8 mouse cellular contexts compared by ENCODE assay signal in genomic region chr4:135297931-135298546, GRCm38 (mm10). TPM values are rescaled to one million over a fixed set of nuclear protein-coding genes. Genes with fewer than 3 reads are reported as not detected.
DNase-seq lines count a peak whose midpoint lies in the region; ATAC-seq lines count a peak whose summit lies in the region.

No protein-coding gene starts in this region.

- H3K36me3 ChIP-seq in embryonic facial prominence, embryonic 14.5 days (ENCODE audit: control insufficient read depth, insufficient read depth, low read length): no peaks in the 10 kb centered on the region
- H3K36me3 ChIP-seq in neural tube, embryonic 14.5 days (ENCODE audit: control insufficient read depth, insufficient read depth, low read length): no peaks in the 10 kb centered on the region

- 0 out of 2 replicates have a peak overlapping the region, but pooled peaks have one; percentile 18 for H3K4me2 ChIP-seq in embryonic facial prominence, embryonic 14.5 days (ENCODE audit: low read depth, low read length)
- no peak overlapping the region for H3K4me2 ChIP-seq in neural tube, embryonic 14.5 days (ENCODE audit: low read depth, low read length)

- peak overlapping the region; percentile 37 for H3K9ac ChIP-seq in embryonic facial prominence, embryonic 14.5 days (ENCODE audit: low read depth, low read length)
- H3K9ac ChIP-seq in neural tube, embryonic 14.5 days (replicated peaks; ENCODE audit: low read depth, low read length): no peak overlapping the region

- intact Hi-C loops in left cerebral cortex, postnatal 36 days (cut with DNase I): no loop called here

- ATAC-seq in embryonic facial prominence, embryonic 14.5 days (ENCODE audit: low read depth): peak; percentile 85
- ATAC-seq in neural tube, embryonic 14.5 days (ENCODE audit: low read depth): peak; percentile 76

- peaks cover 9% of the 10 kb centered on the region for H3K4me1 ChIP-seq in embryonic facial prominence, embryonic 14.5 days (ENCODE audit: control insufficient read depth, insufficient read depth, low read length)
- no peaks in the 10 kb centered on the region for H3K4me1 ChIP-seq in neural tube, embryonic 14.5 days (ENCODE audit: control insufficient read depth, insufficient read depth, low read length)

- H3K27ac ChIP-seq in embryonic facial prominence, embryonic 14.5 days (replicated peaks; ENCODE audit: low read depth, low read length): peak overlapping the region; percentile 72
- 0 out of 2 replicates have a peak overlapping the region, but pooled peaks have one; percentile 2 for H3K27ac ChIP-seq in neural tube, embryonic 14.5 days (ENCODE audit: low read depth, low read length)

- 59% methylated on average over 8 of the region's 15 CpGs for WGBS in embryonic facial prominence, embryonic 14.5 days
- WGBS in neural tube, embryonic 14.5 days: 62% methylated on average over 15 of the region's 15 CpGs

- no peaks in the 10 kb centered on the region for H3K27me3 ChIP-seq in embryonic facial prominence, embryonic 14.5 days (replicated peaks; ENCODE audit: control insufficient read depth, insufficient read depth, low read length)
- no peaks in the 10 kb centered on the region for H3K27me3 ChIP-seq in neural tube, embryonic 14.5 days (ENCODE audit: control insufficient read depth, insufficient read depth, low read length)

- H3K9me3 ChIP-seq in embryonic facial prominence, embryonic 14.5 days (ENCODE audit: control insufficient read depth, low read length): no peaks in the 10 kb centered on the region
- no peaks in the 10 kb centered on the region for H3K9me3 ChIP-seq in neural tube, embryonic 14.5 days (ENCODE audit: control insufficient read depth, low read length)

- DNase-seq in ovary, postnatal 36 days (ENCODE audit: low spot score): peak; percentile 25
- DNase-seq in ovary, adult 18-20 months (ENCODE audit: low spot score): no peak
- DNase-seq in embryonic facial prominence, embryonic 14.5 days (ENCODE audit: low spot score): peak; percentile 76
- DNase-seq in heart, postnatal 4 days: peak; percentile 58
- DNase-seq in left cerebral cortex, postnatal 36 days (ENCODE audit: low spot score in 2 of 2): peak; percentile 54 to 58
- DNase-seq in spleen, adult 18-20 months: no peak
- DNase-seq in spleen, postnatal 10 days (ENCODE audit: low spot score in 2 of 2): no peak

- no peak overlapping the region for H3K4me3 ChIP-seq in embryonic facial prominence, embryonic 14.5 days (ENCODE audit: low read depth, low read length)
- no peak overlapping the region for H3K4me3 ChIP-seq in neural tube, embryonic 14.5 days (ENCODE audit: low read depth, low read length)

RNA-seq across cellular contexts. Expression of gene Clic4, which starts 25.4 kb away (rescaled TPM):
- polyA plus RNA-seq in embryonic facial prominence, embryonic 14.5 days (2014; fragmentation: Nextera tagmentation; extraction: Ambion mirVana): 97.5 and 100 TPM in 2 replicates
- 100 to 1,000 TPM; 313 to 318 TPM for total RNA-seq in heart, postnatal 4 days (2021)
- 10 to 100 TPM; 33.8 to 36.2 TPM for total RNA-seq in left cerebral cortex, postnatal 36 days (2021)
- 27.5 and 48.5 TPM in 2 replicates for polyA plus RNA-seq in neural tube, embryonic 14.5 days (2014; fragmentation: Nextera tagmentation; extraction: Ambion mirVana)

RNA-seq across cellular contexts. Expression of gene Srrm1, which starts 55.1 kb away (rescaled TPM):
- 159 and 163 TPM in 2 replicates for polyA plus RNA-seq in embryonic facial prominence, embryonic 14.5 days (2014; fragmentation: Nextera tagmentation; extraction: Ambion mirVana)
- 100 to 1,000 TPM; 132 to 135 TPM for total RNA-seq in heart, postnatal 4 days (2021)
- total RNA-seq in left cerebral cortex, postnatal 36 days (2021): 100 to 1,000 TPM; 101 to 153 TPM
- 157 and 183 TPM in 2 replicates for polyA plus RNA-seq in neural tube, embryonic 14.5 days (2014; fragmentation: Nextera tagmentation; extraction: Ambion mirVana)

Comparison
In these comparisons a context has a peak if more than half of its experiments do, and no peak if none do; other contexts are left out.
1. DNase-seq: peak in ovary, postnatal 36 days (single experiment), embryonic facial prominence, embryonic 14.5 days (single experiment), heart, postnatal 4 days (single experiment) and left cerebral cortex, postnatal 36 days (2 of 2); none in ovary, adult 18-20 months (single experiment), spleen, adult 18-20 months (0 of 2) and spleen, postnatal 10 days (0 of 2).
2. RNA of gene Clic4, which starts 25.4 kb away (total RNA-seq): 313 to 318 TPM in heart, postnatal 4 days; 33.8 to 36.2 TPM in left cerebral cortex, postnatal 36 days; every median in the first group is over 4 times any median in the second.